Mouse (Mus musculus) forebrain, embryonic 14.5 days (tissue): ENCODE measurements around the gene Slc2a12. TPM values are rescaled to one million over a fixed set of nuclear protein-coding genes. Genes with fewer than 3 reads are reported as not detected.

Experiments used
- ATAC-seq: fragments of 200-750 bp; cut with Nextera tagmentation; 2 replicates; pipeline ENCODE4 v1.8.0; 2017; ENCODE audit warnings: mild to moderate bottlenecking, moderate library complexity
- DNase-seq: peaks from one replicate; pipeline ENCODE4 v3.0.0-alpha.2; 2015; ENCODE audit warnings: low spot score
- H3K27ac ChIP-seq: fragments of 300-500 bp; sonication (generic); 2 replicates; pipeline ENCODE4 v1.5.1; 2014; ENCODE audit warnings: low read depth, mild to moderate bottlenecking, control low read depth, low read length, moderate library complexity
- H3K27me3 ChIP-seq: fragments of 300-500 bp; sonication (generic); replicated peaks from 2 replicates; pipeline ENCODE4 v1.6.1; 2014; ENCODE audit warnings: low read length, control low read depth, mixed read lengths; ENCODE audit not compliant: control insufficient read depth, insufficient read depth
- H3K36me3 ChIP-seq: fragments of 300-500 bp; sonication (generic); 2 replicates; pipeline ENCODE4 v1.6.1; 2014; ENCODE audit warnings: low read length, control low read depth; ENCODE audit not compliant: control insufficient read depth, insufficient read depth
- H3K4me1 ChIP-seq: fragments of 300-500 bp; sonication (generic); 2 replicates; pipeline ENCODE4 v1.6.1; 2014; ENCODE audit warnings: antibody characterized with exemption, low read length, control low read depth; ENCODE audit not compliant: control insufficient read depth, insufficient read depth
- H3K4me2 ChIP-seq: fragments of 300-500 bp; sonication (generic); 2 replicates; pipeline ENCODE4 v1.6.1; 2014; ENCODE audit warnings: mild to moderate bottlenecking, control low read depth, low read length
- H3K4me3 ChIP-seq: fragments of 300-500 bp; sonication (generic); 2 replicates; pipeline ENCODE4 v1.5.1; 2014; ENCODE audit warnings: low read depth, low read length, control low read depth
- H3K9ac ChIP-seq: fragments of 300-500 bp; sonication (generic); 2 replicates; pipeline ENCODE4 v1.6.1; 2014; ENCODE audit warnings: mild to moderate bottlenecking, low read length, control low read depth, moderate library complexity
- H3K9me3 ChIP-seq: fragments of 300-500 bp; sonication (generic); replicated peaks from 2 replicates; pipeline ENCODE4 v1.6.1; 2016; ENCODE audit warnings: low read length, control low read depth, mixed read lengths; ENCODE audit not compliant: control insufficient read depth
- WGBS: fragments of 180-500 bp; shearing (Covaris S2); extraction: QIAGEN DNeasy Blood & Tissue Kit; methylation state at CpG from one replicate; pipeline ENCODE4 v1.1.7; 2014; 5-methylcytosine and 5-hydroxymethylcytosine counted together
- polyA plus RNA-seq: library from polyadenylated mRNA; unstranded; fragments of >200 nt; fragmentation: Nextera tagmentation; extraction: Ambion mirVana; gene quantifications from 2 replicates; pipeline ENCODE4 v1.2.1, GENCODE M21; 2014

Gene Slc2a12
- polyA plus RNA-seq, 1 experiment from 2014 or later = 4.5 TPM

GRCm38 (mm10) chr10:22618842-22619241 is 26.0 kb upstream of the Slc2a12 start:
- Histone ChIP-seq H3K4me3 (no peak overlapping the region), H3K9ac (no peak overlapping the region), H3K36me3 (no peaks in the 10 kb centered on the region), H3K27me3 (no peaks in the 10 kb centered on the region), H3K4me2 (no peak overlapping the region), H3K27ac (no peak overlapping the region), H3K9me3 (no peaks in the 10 kb centered on the region; the same call in 1 of the 2 replicates), H3K4me1 (no peaks in the 10 kb centered on the region)
- DNase-seq = peak; percentile 16
- ATAC-seq = no peak
- 62% methylated on average over 2 of the region's 2 CpGs for WGBS

- DNase-seq = no peak
- H3K27me3 ChIP-seq = no peaks in the 10 kb centered on the region
- no peaks in the 10 kb centered on the region for H3K36me3 ChIP-seq
- H3K9ac ChIP-seq = no peak overlapping the region
- no peaks in the 10 kb centered on the region for H3K9me3 ChIP-seq
- WGBS = 70% methylated on average over 1 of the region's 1 CpGs
- no peak for ATAC-seq
- no peaks in the 10 kb centered on the region for H3K4me1 ChIP-seq
- no peak overlapping the region for H3K4me3 ChIP-seq
- no peak overlapping the region for H3K27ac ChIP-seq
- H3K4me2 ChIP-seq = no peak overlapping the region
These were observed 16.0 kb upstream of the Slc2a12 start for GRCm38 (mm10) chr10:22628832-22629231.

GRCm38 (mm10) chr10:22631103-22631502 is 13.7 kb upstream of the Slc2a12 start:
- H3K9me3 ChIP-seq = no peaks in the 10 kb centered on the region
- no peak overlapping the region for H3K9ac ChIP-seq
- H3K27ac ChIP-seq = no peak overlapping the region
- H3K36me3 ChIP-seq = no peaks in the 10 kb centered on the region
- H3K4me1 ChIP-seq = no peaks in the 10 kb centered on the region
- WGBS = 78% methylated on average over 4 of the region's 4 CpGs
- DNase-seq (no peak), ATAC-seq (no peak)
- no peaks in the 10 kb centered on the region for H3K27me3 ChIP-seq
- no peak overlapping the region for H3K4me3 ChIP-seq
- H3K4me2 ChIP-seq = no peak overlapping the region

GRCm38 (mm10) chr10:22631528-22631927 is 13.3 kb upstream of the Slc2a12 start:
- Histone ChIP-seq H3K27ac (no peak overlapping the region), H3K9me3 (no peaks in the 10 kb centered on the region), H3K9ac (no peak overlapping the region), H3K4me1 (no peaks in the 10 kb centered on the region), H3K4me2 (no peak overlapping the region), H3K27me3 (no peaks in the 10 kb centered on the region), H3K4me3 (no peak overlapping the region), H3K36me3 (no peaks in the 10 kb centered on the region)
- 90% methylated on average over 7 of the region's 7 CpGs for WGBS
- no peak for ATAC-seq
- DNase-seq = no peak

GRCm38 (mm10) chr10:22631956-22632355 is 12.9 kb upstream of the Slc2a12 start:
- Histone ChIP-seq H3K4me2 (no peak overlapping the region), H3K9me3 (no peaks in the 10 kb centered on the region), H3K27me3 (no peaks in the 10 kb centered on the region), H3K27ac (no peak overlapping the region), H3K4me3 (no peak overlapping the region), H3K4me1 (no peaks in the 10 kb centered on the region), H3K36me3 (no peaks in the 10 kb centered on the region), H3K9ac (no peak overlapping the region)
- WGBS = 82% methylated on average over 4 of the region's 4 CpGs
- DNase-seq (no peak), ATAC-seq (no peak)

- peak; percentile 72; the same call in 1 of the 2 replicates for ATAC-seq
- Histone ChIP-seq H3K4me1 (no peaks in the 10 kb centered on the region), H3K36me3 (no peaks in the 10 kb centered on the region), H3K27me3 (no peaks in the 10 kb centered on the region), H3K9ac (no peak overlapping the region), H3K4me3 (no peak overlapping the region), H3K27ac (no peak overlapping the region), H3K9me3 (no peaks in the 10 kb centered on the region), H3K4me2 (no peak overlapping the region)
- no peak for DNase-seq
- 35% methylated on average over 6 of the region's 6 CpGs for WGBS
These were observed 11.2 kb upstream of the Slc2a12 start for GRCm38 (mm10) chr10:22633406-22634306.

GRCm38 (mm10) chr10:22637241-22637640 is 7.6 kb upstream of the Slc2a12 start:
- no peak for DNase-seq
- Histone ChIP-seq H3K9ac (no peak overlapping the region), H3K27ac (no peak overlapping the region), H3K4me2 (no peak overlapping the region), H3K36me3 (no peaks in the 10 kb centered on the region), H3K9me3 (no peaks in the 10 kb centered on the region), H3K4me3 (no peak overlapping the region), H3K4me1 (no peaks in the 10 kb centered on the region), H3K27me3 (no peaks in the 10 kb centered on the region)
- no peak for ATAC-seq
- WGBS = 36% methylated on average over 3 of the region's 3 CpGs

GRCm38 (mm10) chr10:22644171-22644570 is 640 bp upstream of the Slc2a12 start:
- no peak overlapping the region for H3K27ac ChIP-seq
- H3K4me1 ChIP-seq = 0 out of 2 replicates have a peak, but pooled peaks cover 3% of the 10 kb centered on the region
- no peaks in the 10 kb centered on the region for H3K36me3 ChIP-seq
- H3K27me3 ChIP-seq = no peaks in the 10 kb centered on the region
- H3K9ac ChIP-seq = no peak overlapping the region; the same call in 1 of the 2 replicates
- no peak overlapping the region for H3K4me3 ChIP-seq
- WGBS = 54% methylated on average over 9 of the region's 9 CpGs
- ATAC-seq (no peak), DNase-seq (no peak)
- H3K4me2 ChIP-seq = peak overlapping the region; percentile 88; the same call in 1 of the 2 replicates
- H3K9me3 ChIP-seq = no peaks in the 10 kb centered on the region

- Histone ChIP-seq H3K27me3 (no peaks in the 10 kb centered on the region), H3K9ac (no peak overlapping the region), H3K36me3 (no peaks in the 10 kb centered on the region), H3K9me3 (no peaks in the 10 kb centered on the region), H3K4me1 (0 out of 2 replicates have a peak, but pooled peaks cover 5% of the 10 kb centered on the region), H3K27ac (no peak overlapping the region), H3K4me3 (no peak overlapping the region), H3K4me2 (no peak overlapping the region)
- ATAC-seq (no peak), DNase-seq (no peak)
- 81% methylated on average over 4 of the region's 4 CpGs for WGBS
These were observed 3.9 kb downstream of the Slc2a12 start for GRCm38 (mm10) chr10:22648702-22649101.
